Mouse (Mus musculus) liver, postnatal 0 days (tissue): ENCODE data around the gene 4930535I16Rik. TPM values are rescaled to one million over a fixed set of nuclear protein-coding genes. Genes with fewer than 3 reads are reported as not detected.

Experiments
- ATAC-seq: fragments of 200-750 bp; cut with Nextera tagmentation; 2 replicates; pipeline ENCODE4 v1.8.0; 2017; ENCODE audit warnings: mild to moderate bottlenecking, moderate library complexity
- DNase-seq: peaks from one replicate; pipeline ENCODE4 v3.0.0-alpha.2; 2016
- H3K27ac ChIP-seq: fragments of 300-500 bp; sonication (generic); 2 replicates; pipeline ENCODE4 v1.5.1; 2014; ENCODE audit warnings: antibody characterized with exemption, moderate library complexity, mild to moderate bottlenecking, low read depth
- H3K27me3 ChIP-seq: fragments of 300-500 bp; sonication (generic); 2 replicates; pipeline ENCODE4 v1.6.1; 2014; ENCODE audit warnings: low read length, control low read depth, mixed read lengths; ENCODE audit not compliant: insufficient read depth
- H3K36me3 ChIP-seq: fragments of 300-500 bp; sonication (generic); replicated peaks from 2 replicates; pipeline ENCODE4 v1.6.1; 2014; ENCODE audit warnings: mild to moderate bottlenecking, control low read depth, low read length, moderate library complexity, mixed read lengths; ENCODE audit not compliant: insufficient read depth
- H3K4me1 ChIP-seq: fragments of 300-500 bp; sonication (generic); 2 replicates; pipeline ENCODE4 v1.6.1; 2014; ENCODE audit warnings: antibody characterized with exemption, mild to moderate bottlenecking, control low read depth; ENCODE audit not compliant: insufficient read depth
- H3K4me2 ChIP-seq: fragments of 300-500 bp; sonication (generic); 2 replicates; pipeline ENCODE4 v1.6.1; 2014; ENCODE audit warnings: low read depth, mild to moderate bottlenecking, low read length, moderate library complexity, mixed read lengths
- H3K4me3 ChIP-seq: fragments of 300-500 bp; sonication (generic); 2 replicates; pipeline ENCODE4 v1.5.1; 2014; ENCODE audit warnings: low read depth, low read length
- H3K9ac ChIP-seq: fragments of 300-500 bp; sonication (generic); replicated peaks from 2 replicates; pipeline ENCODE4 v1.6.1; 2014; ENCODE audit warnings: mild to moderate bottlenecking, moderate library complexity
- H3K9me3 ChIP-seq: fragments of 300-500 bp; sonication (generic); 2 replicates; pipeline ENCODE4 v1.6.1; 2016; ENCODE audit warnings: mild to moderate bottlenecking, control low read depth, low read length, mixed read lengths
- CTCF ChIP-seq: sonication (generic); IDR thresholded peaks from 2 replicates; pipeline ENCODE4 v1.5.1; 2016; ENCODE audit warnings: antibody characterized with exemption, low read depth
- EP300 ChIP-seq: IDR thresholded peaks from 2 replicates; pipeline ENCODE4 v1.6.1; 2016; ENCODE audit warnings: antibody characterized with exemption, low read depth, mild to moderate bottlenecking
- WGBS: fragments of 180-500 bp; shearing (Covaris S2); extraction: QIAGEN DNeasy Blood & Tissue Kit; methylation state at CpG from one replicate; pipeline ENCODE4 v1.1.7; 2014; ENCODE audit not compliant: insufficient replicate concordance; 5-methylcytosine and 5-hydroxymethylcytosine counted together
- polyA plus RNA-seq: library from polyadenylated mRNA; unstranded; fragments of >200 nt; fragmentation: Nextera tagmentation; extraction: Ambion mirVana; gene quantifications from 2 replicates; pipeline ENCODE4 v1.2.1, GENCODE M21; 2015

Gene 4930535I16Rik
- polyA plus RNA-seq, 1 experiment from 2014 or later, result not detected

- TF ChIP-seq CTCF, result peak; percentile 85
- TF ChIP-seq EP300, result no peak
- Histone ChIP-seq H3K27me3 (no peaks in the 10 kb centered on the region), H3K4me3 (no peak overlapping the region), H3K36me3 (no peaks in the 10 kb centered on the region), H3K4me1 (no peaks in the 10 kb centered on the region; the same call in 1 of the 2 replicates), H3K4me2 (no peak overlapping the region), H3K9me3 (no peaks in the 10 kb centered on the region), H3K27ac (no peak overlapping the region), H3K9ac (no peak overlapping the region)
- no peak for ATAC-seq
- 12% methylated on average over 5 of the region's 5 CpGs for WGBS
- DNase-seq, result peak; percentile 50
Observed at GRCm38 (mm10) chr4:123898696-123899095, 19.1 kb downstream of the 4930535I16Rik start.

GRCm38 (mm10) chr4:123894295-123894694 is 23.5 kb downstream of the 4930535I16Rik start:
- no peaks in the 10 kb centered on the region for H3K4me1 ChIP-seq
- no peak overlapping the region for H3K27ac ChIP-seq
- ATAC-seq (no peak), DNase-seq (no peak)
- no peaks in the 10 kb centered on the region for H3K36me3 ChIP-seq
- TF ChIP-seq EP300 (no peak), CTCF (no peak)
- no peaks in the 10 kb centered on the region for H3K27me3 ChIP-seq
- H3K4me2 ChIP-seq, result no peak overlapping the region
- no peaks in the 10 kb centered on the region for H3K9me3 ChIP-seq
- WGBS, result 74% methylated on average over 4 of the region's 4 CpGs
- no peak overlapping the region for H3K9ac ChIP-seq
- no peak overlapping the region for H3K4me3 ChIP-seq

GRCm38 (mm10) chr4:123893726-123894125 is 24.1 kb downstream of the 4930535I16Rik start:
- Histone ChIP-seq H3K4me3 (no peak overlapping the region), H3K27ac (no peak overlapping the region), H3K9me3 (no peaks in the 10 kb centered on the region), H3K4me2 (no peak overlapping the region), H3K9ac (no peak overlapping the region), H3K36me3 (no peaks in the 10 kb centered on the region), H3K27me3 (no peaks in the 10 kb centered on the region), H3K4me1 (no peaks in the 10 kb centered on the region)
- no peak for TF ChIP-seq EP300
- TF ChIP-seq CTCF, result no peak
- ATAC-seq, result no peak
- 81% methylated on average over 5 of the region's 5 CpGs for WGBS
- DNase-seq, result no peak

Other genes with a start within 250 kb of the 4930535I16Rik start
- 9.8 and 11.3 TPM in 2 replicates for gene Macf1, start 233.7 kb downstream of the 4930535I16Rik start, polyA plus RNA-seq
- 257 and 261 TPM in 2 replicates for gene Ndufs5, start 199.8 kb downstream of the 4930535I16Rik start, polyA plus RNA-seq
- gene Akirin1, start 167.7 kb downstream of the 4930535I16Rik start, polyA plus RNA-seq, result 21.2 and 22.7 TPM in 2 replicates
- gene Rhbdl2, start 130.1 kb downstream of the 4930535I16Rik start, polyA plus RNA-seq, result not detected in 2 replicates
- gene 4933427I04Rik, start 58.3 kb downstream of the 4930535I16Rik start, polyA plus RNA-seq, result not detected in 2 replicates
- 43.5 and 44.5 TPM in 2 replicates for gene Mycbp, start 13.2 kb downstream of the 4930535I16Rik start, polyA plus RNA-seq
- gene Rragc, start 576 bp downstream of the 4930535I16Rik start, polyA plus RNA-seq, result 20.0 and 20.1 TPM in 2 replicates